Mouse (Mus musculus) right cerebral cortex, postnatal 36 days (tissue): ENCODE results near the gene Tada1.

Source experiments
- DNase-seq, 2 experiments: peaks; one replicate each; pipeline ENCODE4 v3.0.0; 2022; ENCODE audit warnings: low spot score in 2 of 2, mixed read lengths in 1 of 2

Gene Tada1

DNA sequence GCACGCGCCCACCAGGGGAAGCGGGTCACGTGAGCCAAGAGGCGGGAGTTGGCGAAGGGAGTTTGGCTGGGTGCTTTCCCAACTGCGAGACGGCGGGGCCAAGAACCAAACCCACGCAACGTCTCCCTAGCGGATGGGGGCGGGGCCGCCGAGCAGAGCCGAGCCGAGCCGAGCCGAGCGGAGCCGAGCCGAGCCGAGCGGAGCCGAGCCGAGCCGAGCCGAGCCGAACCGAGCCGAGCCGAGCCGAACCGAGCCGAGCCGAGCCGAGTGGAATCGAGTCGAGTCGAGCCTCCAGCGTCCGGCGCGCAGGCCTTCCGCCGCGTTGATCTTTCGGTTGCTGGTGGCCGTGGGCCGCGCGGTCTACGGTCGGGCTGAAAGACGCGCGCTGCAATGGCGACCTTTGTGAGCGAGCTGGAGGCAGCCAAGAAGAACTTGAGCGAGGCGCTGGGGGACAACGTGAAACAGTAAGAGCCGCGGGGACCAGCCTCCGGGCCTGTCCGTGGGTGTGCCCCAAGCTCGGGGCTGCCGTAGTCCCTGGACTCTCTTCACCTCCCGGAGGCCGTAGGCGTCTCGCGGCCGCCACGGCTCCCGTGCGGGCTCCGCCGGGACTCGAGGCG lies at the start of gene Tada1:
Gene Tada1, plus strand, starts transcription at position 85 of the 617 bp plus-strand sequence.
- DNase-seq, result peak; percentile 86 to 91

DNA sequence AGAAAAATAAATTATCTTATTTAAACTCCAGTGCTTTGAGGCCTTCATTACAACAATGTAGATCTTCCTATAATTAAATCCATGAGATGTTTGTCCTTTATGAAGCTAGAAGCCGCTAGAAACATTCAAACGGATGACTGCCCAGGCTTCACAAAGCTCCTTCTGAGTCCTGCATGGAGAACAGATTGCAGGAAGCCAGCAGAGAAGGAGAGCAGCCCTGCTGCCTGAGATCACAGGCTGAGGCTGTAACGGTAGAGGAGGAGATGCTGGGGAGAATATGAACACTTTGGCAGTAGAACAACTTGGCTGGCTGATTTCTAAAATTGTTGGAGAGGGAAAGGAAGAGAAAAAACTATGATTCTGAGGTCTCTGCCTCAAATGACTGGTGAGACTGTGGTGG lies 48.1 kb upstream of the Tada1 start:
- DNase-seq, result no peak

DNA sequence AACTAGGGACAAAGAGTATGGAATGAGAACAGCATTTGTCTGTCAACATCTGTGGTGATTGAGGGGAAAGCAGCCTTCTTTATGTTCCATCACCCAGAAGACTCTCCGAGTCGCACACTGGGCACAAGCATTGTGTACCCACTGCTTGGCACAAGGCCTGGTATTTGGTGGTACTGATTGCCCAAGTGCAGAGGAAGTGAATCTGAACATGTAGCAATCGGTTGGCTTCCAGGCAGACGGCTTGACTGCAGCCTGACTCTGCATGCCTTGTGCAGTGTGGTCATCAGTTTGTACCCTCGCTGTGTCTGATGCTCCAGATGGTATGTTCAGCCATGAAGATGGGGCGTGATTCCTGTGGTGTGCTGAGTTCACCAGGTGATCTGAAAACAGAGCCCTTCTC lies 39.8 kb upstream of the Tada1 start:
- DNase-seq, result no peak

DNA sequence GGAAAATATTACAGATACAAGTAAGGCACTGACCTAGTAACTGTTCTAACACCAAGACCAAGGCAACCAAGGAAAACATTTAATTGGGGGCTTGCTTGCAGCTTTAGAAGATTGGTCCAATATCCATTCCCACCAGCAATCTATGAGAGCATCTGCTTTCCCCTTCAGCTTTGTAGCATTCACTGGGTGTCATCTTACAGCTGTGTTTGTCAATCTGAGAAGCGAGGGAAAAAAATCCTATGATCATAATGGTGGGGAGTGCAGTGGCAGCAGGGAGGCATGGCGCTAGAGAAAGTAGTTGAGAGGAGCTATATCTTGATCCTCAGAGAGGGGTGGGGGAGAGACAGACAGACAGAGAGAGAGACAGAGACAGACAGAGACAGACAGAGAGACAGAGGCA lies 36.8 kb upstream of the Tada1 start:
- DNase-seq, result no peak

DNA sequence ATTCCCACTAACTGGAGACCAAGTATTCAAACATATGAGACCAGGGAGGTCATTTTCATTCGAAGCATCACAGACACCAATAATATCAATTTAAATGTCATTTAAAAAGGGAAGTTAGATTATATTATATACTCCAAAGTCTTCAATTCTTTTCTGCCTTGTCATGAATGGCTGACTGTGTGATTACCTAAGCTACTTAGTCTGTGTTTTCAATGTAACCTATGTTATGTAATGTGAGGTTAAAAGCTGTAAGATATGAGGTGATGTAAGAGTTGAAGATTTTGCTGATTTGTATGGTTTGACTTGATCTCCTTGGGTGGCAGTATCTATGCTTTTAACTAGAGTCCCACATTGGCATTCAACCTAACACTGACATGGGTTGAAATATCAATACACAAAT lies 36.4 kb upstream of the Tada1 start:
- DNase-seq, result no peak

DNA sequence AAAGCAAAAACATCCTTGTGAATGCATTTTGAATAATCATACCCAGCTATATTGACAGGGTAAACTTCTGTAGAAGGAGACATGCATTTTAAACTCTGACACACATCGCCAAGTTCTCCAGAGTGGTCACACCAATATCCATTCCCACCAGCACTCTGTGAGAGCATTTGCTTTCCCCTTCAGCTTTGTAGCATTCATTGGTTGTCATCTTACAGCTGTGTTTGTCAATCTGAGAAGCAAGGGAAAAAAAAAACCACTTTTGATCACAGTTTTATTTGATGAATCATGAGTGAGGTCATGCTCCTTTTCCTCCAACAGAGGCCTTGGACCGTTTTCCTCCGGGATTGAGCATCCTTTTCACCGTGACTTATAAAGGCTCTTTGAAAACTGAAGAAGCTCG lies 35.3 kb upstream of the Tada1 start:
- no peak for DNase-seq

DNA sequence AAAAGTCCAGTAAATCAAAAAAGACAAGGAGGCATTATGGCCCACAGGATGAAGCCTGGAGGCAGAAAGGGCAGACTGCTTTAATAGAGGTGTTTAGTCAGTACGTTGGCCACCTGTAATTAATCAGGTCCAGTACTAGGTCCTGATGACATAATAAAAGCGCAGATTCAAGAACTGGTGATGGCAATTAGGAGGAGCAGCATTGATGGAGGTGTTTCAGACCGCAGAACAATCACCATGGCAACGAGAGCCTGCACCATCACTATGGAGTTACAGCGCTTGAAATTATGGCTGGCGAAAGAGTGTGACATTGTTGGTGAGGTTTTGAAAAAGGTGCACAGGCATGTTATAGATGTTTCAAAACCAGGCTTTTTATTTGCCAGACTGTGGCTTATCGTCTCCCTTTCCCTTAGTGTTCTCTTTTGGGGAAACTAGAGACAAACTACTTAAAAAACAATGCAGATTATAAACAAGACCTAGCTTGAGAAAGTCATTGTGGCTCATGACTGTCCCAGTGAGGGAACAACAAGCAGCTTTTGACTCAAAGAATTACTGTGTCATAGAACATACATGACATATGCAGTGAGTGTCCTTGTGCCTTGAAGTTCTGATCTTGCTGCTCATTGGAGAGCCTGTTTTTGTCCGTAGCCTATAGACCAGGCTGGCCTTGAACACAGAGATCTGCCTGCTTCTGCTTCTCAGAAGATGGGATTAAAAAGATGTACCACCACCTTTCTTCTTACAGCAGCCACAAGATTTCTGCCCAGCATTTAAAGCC lies 34.4 kb upstream of the Tada1 start:
- DNase-seq, result no peak

DNA sequence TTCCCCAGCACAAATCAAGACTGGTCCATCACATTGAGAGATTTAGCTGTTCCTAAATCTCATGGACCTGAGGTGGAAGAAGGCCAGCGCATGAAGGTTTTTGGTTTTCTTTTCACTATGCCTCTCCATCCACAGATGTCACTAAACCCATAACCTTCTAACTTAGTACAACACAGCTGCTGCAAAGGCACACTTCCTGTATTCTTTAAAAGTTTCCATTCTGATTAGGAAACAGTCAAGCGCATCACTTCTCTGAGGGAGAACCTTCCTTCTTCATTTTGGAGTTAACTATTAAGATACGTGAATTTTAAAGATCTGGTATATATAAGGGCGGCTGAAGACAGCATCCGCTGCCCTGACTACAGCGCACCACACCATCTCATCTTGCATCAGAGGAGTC lies 33.3 kb upstream of the Tada1 start:
- no peak for DNase-seq

DNA sequence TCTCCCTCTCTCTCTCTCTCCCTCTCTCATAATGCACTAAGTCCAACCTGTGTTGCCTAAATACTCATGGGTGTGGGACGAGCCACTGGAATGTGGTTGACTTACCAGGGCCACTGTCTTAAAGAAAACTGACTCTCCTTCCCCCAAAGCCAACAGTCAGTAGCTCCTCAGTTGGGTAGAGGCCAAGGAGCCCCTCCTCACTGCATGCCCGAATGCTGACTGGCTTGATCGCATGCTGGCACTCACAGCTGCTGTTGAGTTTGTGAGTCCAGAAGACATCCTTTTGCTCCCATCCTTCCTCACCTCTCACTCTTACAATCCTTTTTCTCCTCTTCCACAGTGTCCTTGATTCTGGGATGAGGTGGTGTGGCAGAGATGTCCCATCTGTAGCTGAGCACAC lies 32.0 kb upstream of the Tada1 start:
- no peak for DNase-seq

DNA sequence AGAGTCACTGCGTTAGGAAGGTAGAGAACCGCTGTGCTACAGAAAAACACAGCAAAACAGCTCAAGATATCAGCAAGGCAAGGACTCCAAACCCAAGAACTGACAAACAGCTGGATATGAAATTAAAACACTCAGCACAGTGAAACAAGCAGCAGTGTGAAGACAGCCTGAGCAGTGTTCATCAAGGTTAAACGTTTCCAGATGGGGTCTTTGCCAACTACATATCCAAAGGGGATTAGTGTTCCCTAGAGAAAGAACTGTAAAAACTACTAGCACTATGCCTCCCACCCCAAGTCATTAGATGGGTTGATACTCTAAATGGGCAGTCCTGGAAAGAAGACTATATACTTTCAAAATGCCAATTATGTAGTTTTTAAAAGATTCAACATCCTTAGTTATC lies 29.6 kb upstream of the Tada1 start:
- DNase-seq, result no peak

DNA sequence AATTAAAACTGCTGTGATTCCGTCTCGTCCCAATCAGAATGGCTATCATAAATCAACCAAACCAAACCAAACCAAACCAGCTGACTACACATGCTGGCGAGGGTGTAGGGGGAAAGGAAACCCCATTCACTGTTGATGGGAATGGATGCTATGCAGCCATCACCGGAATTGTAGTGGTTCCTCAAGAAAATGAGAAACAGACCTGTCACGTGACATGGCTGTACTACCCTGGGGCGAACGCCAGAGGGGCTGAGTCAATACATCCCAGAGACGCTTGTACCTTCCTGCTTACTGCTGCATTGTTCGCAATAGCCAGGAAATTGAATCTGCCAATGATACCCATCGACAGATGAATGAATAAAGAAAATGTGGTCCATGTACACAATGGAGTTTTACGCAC lies 29.1 kb upstream of the Tada1 start:
- no peak for DNase-seq

DNA sequence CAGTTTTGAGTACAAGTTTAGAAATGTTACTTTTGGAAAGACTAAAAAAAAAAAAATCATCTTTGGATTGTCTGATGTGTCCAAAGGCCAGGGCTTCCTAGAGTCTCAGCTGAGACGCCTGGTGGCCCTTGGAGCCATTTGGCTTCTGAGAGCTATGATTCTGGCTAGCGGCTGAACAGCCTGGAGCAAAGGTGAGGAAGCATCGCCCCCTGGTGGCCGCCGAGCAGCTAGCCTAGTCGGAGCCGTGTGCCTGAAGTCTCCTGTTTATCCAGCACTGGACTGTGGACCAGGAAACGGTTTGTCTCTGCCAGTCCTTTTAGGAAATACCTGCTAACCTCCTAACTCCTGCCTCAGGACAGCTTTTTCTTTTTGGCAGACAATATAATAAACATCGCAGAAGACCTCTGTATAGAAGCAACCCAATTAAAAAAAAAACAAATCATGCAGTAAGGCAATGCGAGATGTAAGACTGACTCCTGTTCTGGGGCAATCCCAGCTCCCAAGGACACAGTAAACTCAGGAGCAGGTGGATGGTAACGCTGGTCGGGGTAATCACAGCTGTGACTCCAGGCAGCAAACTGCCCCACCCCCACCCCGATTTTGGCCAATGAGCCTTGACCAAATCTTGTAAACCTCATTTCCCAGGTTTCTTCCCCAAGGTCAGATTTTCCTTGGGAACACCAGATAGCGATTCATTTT lies 18.6 kb upstream of the Tada1 start:
- peak; percentile 76 to 78 for DNase-seq

DNA sequence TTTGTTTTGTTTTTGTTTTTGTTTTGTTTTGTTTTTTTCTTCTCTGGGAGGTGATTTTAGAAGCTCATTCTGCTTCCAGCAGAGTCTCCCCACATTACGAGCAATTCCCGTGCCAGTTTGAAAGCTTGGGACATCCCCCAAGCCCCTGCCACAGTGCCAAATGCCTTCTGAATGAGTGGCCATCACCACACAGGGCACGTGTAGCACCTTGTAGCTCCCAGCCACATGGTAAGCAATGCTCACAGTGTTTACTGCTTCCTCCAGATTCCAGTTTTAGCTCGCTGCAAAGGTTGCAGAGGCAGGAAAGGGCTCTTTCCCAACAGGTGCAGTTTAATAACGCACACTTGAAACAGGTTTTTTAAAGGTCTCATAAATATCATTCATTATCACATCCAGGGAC lies 18.0 kb upstream of the Tada1 start:
- DNase-seq, result no peak

DNA sequence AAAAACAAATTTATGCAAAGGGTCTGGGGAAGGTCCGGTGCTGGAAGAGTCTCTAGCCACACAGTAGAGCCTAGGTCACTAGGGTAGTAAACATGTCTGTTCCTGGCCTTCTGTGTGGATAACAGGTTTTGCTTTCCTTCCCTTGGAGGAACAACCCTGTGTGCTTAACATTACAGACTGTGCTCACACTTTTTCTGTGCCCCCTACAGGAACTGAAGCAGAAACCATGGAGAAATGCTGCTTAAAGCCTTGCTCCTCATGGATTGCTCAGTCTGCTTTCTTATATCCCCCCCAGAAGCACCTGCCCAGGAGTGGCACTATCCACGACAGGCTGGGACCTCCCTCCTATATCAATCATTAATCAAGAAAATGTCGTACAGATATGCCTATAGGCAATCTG lies 17.1 kb upstream of the Tada1 start:
- DNase-seq, result no peak

DNA sequence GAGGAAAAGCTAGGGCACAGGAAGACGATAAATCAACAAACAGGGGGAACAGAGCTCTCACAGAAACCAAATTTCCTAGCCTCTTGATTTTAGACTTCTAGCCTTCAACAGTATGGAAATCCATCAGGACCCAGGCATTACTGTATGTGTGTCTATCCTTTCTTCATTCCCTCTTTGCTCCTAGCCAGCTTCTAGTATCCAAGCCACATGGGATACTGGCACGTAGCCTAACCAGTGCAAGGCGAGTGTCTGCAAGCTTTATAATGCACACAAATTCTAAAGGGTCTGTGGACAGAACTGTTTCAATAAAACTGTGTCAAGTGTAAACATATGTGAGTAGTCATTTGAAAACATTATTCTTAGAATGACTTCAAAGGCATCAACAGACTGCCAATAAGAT lies 16.2 kb upstream of the Tada1 start:
- no peak for DNase-seq

DNA sequence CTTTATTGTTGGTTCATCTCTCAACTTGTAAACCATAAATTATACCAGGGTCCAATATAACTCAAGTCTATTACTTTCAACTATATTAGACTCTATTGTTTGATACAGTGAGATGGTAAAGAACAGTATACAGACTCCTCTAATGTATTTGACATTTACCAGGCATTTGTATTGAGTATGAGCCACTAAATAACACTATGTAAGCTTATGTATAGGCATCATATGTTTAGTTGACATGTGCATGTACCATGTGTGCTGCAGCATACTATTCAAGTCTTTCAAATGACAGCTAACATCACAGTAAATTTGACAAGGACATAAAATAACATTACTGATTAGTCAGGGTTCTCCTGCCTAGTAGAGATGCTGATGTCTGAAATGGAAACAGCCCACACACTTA lies 15.8 kb upstream of the Tada1 start:
- no peak for DNase-seq

DNA sequence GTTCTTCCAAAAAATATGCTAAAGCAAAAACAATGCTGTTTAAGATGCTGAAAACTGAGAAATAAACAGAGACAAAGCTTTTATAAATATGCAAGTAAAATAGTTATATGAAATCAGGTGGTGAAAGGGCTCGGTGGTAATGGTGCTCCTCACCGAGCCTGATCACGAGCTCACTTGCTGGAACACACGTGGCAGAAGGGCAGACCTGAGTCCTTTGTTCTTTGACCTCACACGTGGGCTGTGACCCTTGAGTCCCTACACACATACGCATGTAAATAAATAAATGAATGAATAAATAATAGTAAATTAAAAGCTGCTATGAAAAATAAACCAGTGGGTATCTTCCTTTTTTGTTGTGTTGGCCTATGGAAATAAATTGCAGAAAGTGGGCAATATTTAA lies 1.7 kb upstream of the Tada1 start:
- no peak for DNase-seq

DNA sequence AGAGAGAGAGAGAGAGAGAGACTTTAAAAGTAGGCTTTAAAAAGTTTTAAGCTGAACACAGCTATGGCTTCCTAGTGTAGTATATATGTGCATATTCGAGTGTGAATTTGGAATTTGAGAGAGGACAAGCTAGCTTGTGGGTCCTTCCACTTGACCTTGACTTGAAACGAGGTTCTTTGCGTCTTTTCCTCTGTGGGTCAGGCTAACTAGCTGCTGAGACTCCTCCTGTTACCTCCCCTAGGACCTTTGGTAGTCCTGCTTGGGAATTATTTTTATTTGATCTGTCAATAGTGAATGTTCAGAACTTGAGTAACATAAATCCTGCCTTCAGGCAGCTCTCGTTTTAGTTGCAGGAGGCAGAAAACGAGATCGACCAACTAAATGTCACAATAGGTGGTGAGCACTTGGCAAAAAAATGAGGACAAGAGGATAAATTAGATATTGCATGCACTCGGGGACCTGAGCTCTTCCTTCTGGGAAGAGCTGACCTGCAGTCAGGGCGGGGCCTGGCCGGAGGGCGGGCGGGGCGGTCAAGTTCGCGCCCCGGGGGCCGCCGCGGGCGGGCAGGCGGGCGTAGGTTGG lies 375 bp upstream of the Tada1 start:
- DNase-seq, result no peak

DNA sequence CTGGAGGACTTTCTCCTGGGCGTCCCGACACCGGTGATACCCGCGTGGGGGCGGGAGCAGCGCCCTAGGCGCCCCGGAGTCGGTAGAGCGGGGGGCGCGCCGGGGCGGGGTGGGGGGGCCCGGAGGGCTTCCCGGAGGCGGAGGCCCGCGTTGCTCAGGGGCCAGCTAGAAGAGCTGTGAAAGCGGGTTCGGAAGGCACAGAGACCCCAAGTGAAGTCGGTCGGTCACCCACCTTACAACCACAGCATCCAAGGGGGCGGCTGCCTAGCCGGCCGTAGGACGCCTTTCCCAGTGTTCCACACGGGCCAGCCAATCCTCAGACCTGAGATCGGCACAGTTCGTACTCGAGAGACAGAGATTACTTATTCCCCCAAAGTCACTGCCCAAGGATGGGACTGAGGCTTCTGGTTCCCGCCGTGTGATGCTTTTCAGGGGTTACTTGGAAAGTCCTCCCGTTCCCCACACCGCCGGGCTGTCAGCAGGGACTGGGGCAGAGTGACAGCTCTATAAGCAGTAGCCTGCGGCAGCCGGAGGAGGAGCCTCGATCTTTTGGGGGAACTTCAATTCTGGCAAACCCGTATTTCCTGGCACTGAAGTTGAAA lies 834 bp downstream of the Tada1 start:
- peak; percentile 35 to 44 for DNase-seq

DNA sequence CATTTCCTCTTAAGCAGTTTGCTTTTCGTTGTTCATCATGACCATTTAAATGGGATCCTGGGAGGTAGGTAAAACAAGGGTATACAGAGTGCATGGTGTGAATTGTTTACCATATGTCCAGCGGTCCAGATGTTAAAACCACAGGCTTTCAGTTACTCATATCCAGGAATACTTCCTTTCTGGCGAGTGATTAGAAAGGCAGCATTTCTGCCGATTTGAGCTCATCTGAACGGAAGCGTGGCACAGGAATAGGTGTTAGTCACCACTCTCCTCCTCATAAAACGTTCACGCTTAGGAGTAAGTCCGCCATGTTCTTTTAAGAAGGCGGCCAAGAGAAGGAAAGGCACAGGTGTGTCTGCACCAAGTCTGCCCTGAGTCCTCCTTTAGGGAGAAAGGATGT lies 2.4 kb downstream of the Tada1 start:
- DNase-seq, result no peak

DNA sequence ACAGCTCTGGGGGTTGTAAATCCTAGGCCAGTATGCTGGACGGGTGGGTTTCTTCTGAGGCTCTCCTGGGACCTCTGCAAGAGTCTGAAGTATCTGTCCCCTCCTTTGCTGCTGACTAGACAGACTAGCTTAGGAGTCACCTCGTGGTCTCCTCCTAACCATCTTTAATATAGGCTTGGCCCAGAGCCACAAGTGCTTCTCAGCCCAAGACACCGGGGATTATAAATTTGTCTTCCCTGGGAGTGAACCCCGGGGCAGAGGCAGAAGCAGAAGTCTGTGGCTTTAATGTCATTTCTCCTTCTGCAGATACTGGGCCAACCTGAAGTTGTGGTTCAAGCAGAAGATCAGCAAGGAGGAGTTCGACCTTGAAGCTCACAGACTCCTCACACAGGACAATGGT lies 2.9 kb downstream of the Tada1 start:
- no peak for DNase-seq

DNA sequence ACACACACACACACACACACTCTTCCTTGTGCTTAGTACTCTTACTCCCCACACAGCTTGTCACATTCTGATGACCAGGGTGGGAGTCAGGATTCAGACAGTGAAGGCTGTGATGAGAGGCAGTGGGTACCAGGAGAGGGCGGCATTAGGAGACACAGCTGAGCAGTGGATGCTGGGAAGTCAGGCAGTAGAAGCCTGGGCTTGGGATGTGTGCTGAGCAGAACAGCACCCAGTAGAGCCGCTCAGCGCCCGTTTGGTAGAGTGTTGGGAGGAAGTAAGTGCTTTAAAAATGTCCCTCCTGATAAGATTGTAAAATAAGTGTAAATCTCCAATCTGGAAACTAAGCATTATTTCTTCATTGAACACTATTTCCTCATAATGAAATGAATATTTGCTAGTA lies 3.7 kb downstream of the Tada1 start:
- no peak for DNase-seq
